Mouse (Mus musculus): ENCODE measurements around the gene Espn.

- TF ChIP-seq GATA1 (IDR thresholded peaks at IDR 0.05; ENCODE audit: borderline replicate concordance, low read length) (no peak), FLI1 (IDR thresholded peaks at IDR 0.05; ENCODE audit: low read length) (no peak)
Observed at GRCm38 (mm10) chr4:152169103-152169502, 16.9 kb upstream of the Espn start.

All from megakaryocyte, embryonic 14.5 days (primary cell).